Mouse (Mus musculus) lung, embryonic 14.5 days (tissue): Measurements from ENCODE around the gene Vdac2. TPM values are rescaled to one million over a fixed set of nuclear protein-coding genes. Genes with fewer than 3 reads are reported as not detected.

Experiments used
- ATAC-seq: fragments of 200-750 bp; cut with Nextera tagmentation; 2 replicates; pipeline ENCODE4 v1.8.0; 2017; ENCODE audit warnings: mild to moderate bottlenecking, moderate TSS enrichment, moderate library complexity; ENCODE audit not compliant: insufficient read depth
- DNase-seq: peaks from one replicate; pipeline ENCODE4 v3.0.0-alpha.2; 2015
- H3K27ac ChIP-seq: fragments of 300-500 bp; sonication (generic); 2 replicates; pipeline ENCODE4 v1.5.1; 2014; ENCODE audit warnings: low read depth, mild to moderate bottlenecking, moderate library complexity
- H3K27me3 ChIP-seq: fragments of 300-500 bp; sonication (generic); 2 replicates; pipeline ENCODE4 v1.6.1; 2014; ENCODE audit warnings: low read length, control low read depth; ENCODE audit not compliant: insufficient read depth
- H3K36me3 ChIP-seq: fragments of 300-500 bp; sonication (generic); 2 replicates; pipeline ENCODE4 v1.6.1; 2014; ENCODE audit warnings: control low read depth; ENCODE audit not compliant: insufficient read depth
- H3K4me1 ChIP-seq: fragments of 300-500 bp; sonication (generic); 2 replicates; pipeline ENCODE4 v1.6.1; 2014; ENCODE audit warnings: antibody characterized with exemption, control low read depth; ENCODE audit not compliant: insufficient read depth
- H3K4me2 ChIP-seq: fragments of 300-500 bp; sonication (generic); 2 replicates; pipeline ENCODE4 v1.6.1; 2014; ENCODE audit warnings: mild to moderate bottlenecking
- H3K4me3 ChIP-seq: fragments of 300-500 bp; sonication (generic); 2 replicates; pipeline ENCODE4 v1.5.1; 2014; ENCODE audit warnings: low read depth, low read length
- H3K9ac ChIP-seq: fragments of 300-500 bp; sonication (generic); 2 replicates; pipeline ENCODE4 v1.6.1; 2014
- H3K9me3 ChIP-seq: fragments of 300-500 bp; sonication (generic); 2 replicates; pipeline ENCODE4 v1.6.1; 2016; ENCODE audit warnings: low read depth, low read length, control low read depth
- CTCF ChIP-seq: IDR thresholded peaks from 2 replicates; pipeline ENCODE4 v1.5.1; 2016; ENCODE audit warnings: antibody characterized with exemption, low read depth
- WGBS: fragments of 180-500 bp; shearing (Covaris S2); extraction: QIAGEN DNeasy Blood & Tissue Kit; methylation state at CpG from one replicate; pipeline ENCODE4 v1.1.7; 2014; 5-methylcytosine and 5-hydroxymethylcytosine counted together
- polyA plus RNA-seq: library from polyadenylated mRNA; unstranded; fragments of >200 nt; fragmentation: Nextera tagmentation; extraction: Ambion mirVana; gene quantifications from 2 replicates; pipeline ENCODE4 v1.2.1, GENCODE M21; 2014

The Vdac2 gene
- polyA plus RNA-seq, 1 experiment from 2014 or later = 274 TPM

DNA sequence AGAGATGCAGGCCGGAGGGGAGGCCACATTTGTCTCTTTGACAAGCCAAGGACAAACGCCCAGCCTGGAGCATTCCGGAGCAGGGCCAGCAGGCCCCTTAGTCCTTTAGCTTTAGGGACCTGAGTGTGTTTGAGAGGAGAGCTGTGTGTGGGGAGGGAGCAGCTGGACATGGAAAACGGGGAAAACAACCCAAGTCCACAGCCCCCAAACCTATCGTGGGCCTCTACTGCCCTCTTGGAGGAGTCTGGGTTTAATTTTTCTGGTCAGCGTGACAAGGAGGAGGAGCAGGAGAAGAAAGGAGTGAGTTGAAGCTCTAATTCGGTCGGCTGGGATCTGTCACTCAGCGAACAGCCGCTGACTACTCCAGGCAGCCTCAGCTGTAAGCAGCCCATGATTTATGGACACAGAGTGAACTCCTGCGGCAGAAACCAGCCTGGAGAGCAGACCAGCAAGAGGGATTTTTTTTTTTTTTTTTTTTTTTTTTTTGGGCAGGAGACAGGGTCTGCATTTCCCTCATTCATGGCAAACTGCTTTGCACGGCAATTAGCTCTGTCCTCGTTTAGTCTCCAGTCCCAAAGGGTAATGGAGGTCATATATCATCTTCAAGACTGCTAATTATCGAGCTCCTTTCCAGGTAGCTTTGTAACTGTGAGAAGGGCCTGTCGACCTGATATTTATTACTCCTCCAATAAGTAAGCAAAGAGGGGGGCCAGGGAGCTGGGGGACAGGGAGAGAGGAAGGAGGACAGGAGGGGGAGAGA lies 66.7 kb downstream of the Vdac2 start:
- WGBS = 4% methylated on average over 15 of the region's 15 CpGs
- no peak for TF ChIP-seq CTCF
- Histone ChIP-seq H3K9ac (no peak overlapping the region), H3K4me2 (peak overlapping the region; percentile 40), H3K27ac (peak overlapping the region; percentile 63; the same call in 1 of the 2 replicates), H3K36me3 (no peaks in the 10 kb centered on the region), H3K4me3 (no peak overlapping the region), H3K27me3 (no peaks in the 10 kb centered on the region), H3K4me1 (0 out of 2 replicates have a peak, but pooled peaks cover 11% of the 10 kb centered on the region), H3K9me3 (no peaks in the 10 kb centered on the region)
- peak; percentile 93 for ATAC-seq
- DNase-seq = peak; percentile 87

DNA sequence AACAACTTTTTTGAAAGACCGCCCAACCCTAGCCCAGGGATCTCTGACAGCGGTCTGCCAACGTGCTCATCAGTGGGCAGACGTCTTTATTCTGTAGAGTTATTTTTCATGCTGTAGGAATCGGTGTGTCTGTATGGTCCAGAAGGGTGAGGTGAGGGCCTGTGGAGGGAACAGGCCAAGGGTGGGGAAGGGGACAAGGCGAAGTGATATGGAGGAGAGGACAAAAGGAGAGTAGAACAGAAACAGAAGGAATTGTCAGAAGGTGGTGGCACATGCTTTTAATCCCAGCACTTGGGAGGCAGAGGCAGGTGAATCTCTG lies 67.3 kb downstream of the Vdac2 start:
- Histone ChIP-seq H3K4me1 (0 out of 2 replicates have a peak, but pooled peaks cover 11% of the 10 kb centered on the region), H3K4me2 (peak overlapping the region; percentile 40), H3K9ac (no peak overlapping the region), H3K27ac (no peak overlapping the region), H3K4me3 (no peak overlapping the region), H3K36me3 (no peaks in the 10 kb centered on the region), H3K27me3 (no peaks in the 10 kb centered on the region), H3K9me3 (no peaks in the 10 kb centered on the region)
- DNase-seq (no peak), ATAC-seq (no peak)
- WGBS = 34% methylated on average over 6 of the region's 6 CpGs
- TF ChIP-seq CTCF = no peak

Other genes starting within 250 kb of the Vdac2 start
- gene Dupd1, start 110.7 kb upstream of the Vdac2 start, polyA plus RNA-seq = not detected in 2 replicates
- gene Samd8, start 74.7 kb upstream of the Vdac2 start, polyA plus RNA-seq = 8.5 and 9.9 TPM in 2 replicates
- gene Dusp13, start 74.1 kb upstream of the Vdac2 start, polyA plus RNA-seq = not detected in 2 replicates
- gene Comtd1, start 23.7 kb downstream of the Vdac2 start, polyA plus RNA-seq = 15.4 and 17.0 TPM in 2 replicates
- gene Zfp503, start 164.4 kb downstream of the Vdac2 start, polyA plus RNA-seq = 20.4 and 22.0 TPM in 2 replicates
- 0.35 and 1.1 TPM in 2 replicates for gene Lrmda, start 194.5 kb downstream of the Vdac2 start, polyA plus RNA-seq